Mouse (Mus musculus): ENCODE results near the gene Car10. TPM values are rescaled to one million over a fixed set of nuclear protein-coding genes. Genes with fewer than 3 reads are reported as not detected.
"Not testable (repeated sequence)": the region's sequence is repeated elsewhere in the genome, so short reads cannot be mapped to it uniquely, and the experiment has no call there.

Gene Car10
- polyA plus RNA-seq, 1 experiment from 2014 or later = 0.20 TPM

GRCm38 (mm10) chr11:93396356-93396755 lies 298.5 kb downstream of the Car10 start:
- H3K27ac ChIP-seq (ENCODE audit: low read depth, low read length) = no peak overlapping the region
- no peak for TF ChIP-seq CTCF (IDR thresholded peaks at IDR 0.05; ENCODE audit: low read depth)
- no peak overlapping the region for H3K4me2 ChIP-seq (replicated peaks; ENCODE audit: low read depth)
- H3K36me3 ChIP-seq (ENCODE audit: control insufficient read depth, insufficient read depth) = no peaks in the 10 kb centered on the region
- ATAC-seq = no peak
- no peak overlapping the region for H3K4me3 ChIP-seq (ENCODE audit: low read depth, low read length)
- no peaks in the 10 kb centered on the region for H3K27me3 ChIP-seq (replicated peaks; ENCODE audit: control insufficient read depth, insufficient read depth, low read length)
- H3K9me3 ChIP-seq (ENCODE audit: control insufficient read depth) = no peaks in the 10 kb centered on the region
- 94% methylated on average over 2 of the region's 2 CpGs for WGBS
- no peaks in the 10 kb centered on the region for H3K4me1 ChIP-seq (replicated peaks; ENCODE audit: control insufficient read depth, insufficient read depth, low read length)
- H3K9ac ChIP-seq (ENCODE audit: low read depth, low read length) = no peak overlapping the region

- H3K4me1 ChIP-seq (replicated peaks; ENCODE audit: control insufficient read depth, insufficient read depth, low read length); H3K27ac ChIP-seq (ENCODE audit: low read depth, low read length); ATAC-seq; H3K4me2 ChIP-seq (replicated peaks; ENCODE audit: low read depth); H3K9ac ChIP-seq (ENCODE audit: low read depth, low read length); H3K4me3 ChIP-seq (ENCODE audit: low read depth, low read length); H3K36me3 ChIP-seq (ENCODE audit: control insufficient read depth, insufficient read depth); H3K9me3 ChIP-seq (ENCODE audit: control insufficient read depth); H3K27me3 ChIP-seq (replicated peaks; ENCODE audit: control insufficient read depth, insufficient read depth, low read length): not testable (repeated sequence)
- WGBS = 69% methylated on average over 1 of the region's 1 CpGs
These were observed 303.3 kb downstream of the Car10 start for GRCm38 (mm10) chr11:93401167-93401566.

DNA sequence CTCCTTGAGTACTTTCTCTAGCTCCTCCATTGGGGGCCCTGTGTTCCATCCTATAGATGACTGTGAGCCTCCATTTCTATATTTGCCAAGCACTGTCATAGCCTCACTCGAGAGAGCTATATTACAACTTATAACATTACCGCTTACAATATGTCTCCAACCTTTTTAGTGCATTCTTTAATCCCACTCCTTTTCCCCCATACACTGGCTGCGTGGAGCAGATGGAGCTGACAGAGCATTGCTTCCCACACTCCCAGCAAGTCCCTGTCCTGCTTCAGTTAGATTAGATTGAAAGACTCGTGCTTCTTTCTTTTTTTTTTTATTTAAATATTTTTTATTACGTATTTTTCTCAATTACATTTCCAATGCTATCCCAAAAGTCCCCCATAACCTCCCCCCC lies 310.2 kb downstream of the Car10 start:
- Histone ChIP-seq H3K9ac (ENCODE audit: low read depth, low read length) (no peak overlapping the region), H3K4me3 (ENCODE audit: low read depth, low read length) (no peak overlapping the region), H3K36me3 (ENCODE audit: control insufficient read depth, insufficient read depth) (no peaks in the 10 kb centered on the region), H3K4me1 (replicated peaks; ENCODE audit: control insufficient read depth, insufficient read depth, low read length) (no peaks in the 10 kb centered on the region), H3K27me3 (replicated peaks; ENCODE audit: control insufficient read depth, insufficient read depth, low read length) (no peaks in the 10 kb centered on the region), H3K4me2 (replicated peaks; ENCODE audit: low read depth) (no peak overlapping the region), H3K27ac (ENCODE audit: low read depth, low read length) (no peak overlapping the region), H3K9me3 (ENCODE audit: control insufficient read depth) (no peaks in the 10 kb centered on the region)
- WGBS = 73% methylated on average over 5 of the region's 5 CpGs
- no peak for TF ChIP-seq CTCF (IDR thresholded peaks at IDR 0.05; ENCODE audit: low read depth)
- no peak for ATAC-seq

DNA sequence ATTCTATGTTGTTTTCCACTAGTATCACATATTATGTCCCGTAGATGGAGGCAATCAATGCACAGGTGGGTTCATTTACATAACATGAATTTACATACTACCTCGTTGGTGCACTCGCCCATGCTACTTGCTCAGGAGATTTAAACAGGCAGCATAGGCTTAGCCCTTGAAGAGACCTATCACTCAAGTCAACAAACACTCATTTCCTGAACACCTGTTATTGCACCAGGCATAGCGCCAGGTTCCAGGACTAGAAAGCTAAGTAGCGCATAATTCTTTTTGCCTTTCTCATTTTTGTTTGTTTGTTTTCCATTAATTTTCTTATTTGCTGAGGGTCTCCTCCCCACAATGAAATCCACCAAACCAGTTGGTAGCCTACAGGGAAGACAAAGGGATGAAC lies 333.7 kb downstream of the Car10 start:
- Histone ChIP-seq H3K36me3 (ENCODE audit: control insufficient read depth, insufficient read depth) (no peaks in the 10 kb centered on the region), H3K27me3 (replicated peaks; ENCODE audit: control insufficient read depth, insufficient read depth, low read length) (no peaks in the 10 kb centered on the region), H3K9ac (ENCODE audit: low read depth, low read length) (no peak overlapping the region), H3K27ac (ENCODE audit: low read depth, low read length) (no peak overlapping the region), H3K9me3 (ENCODE audit: control insufficient read depth) (no peaks in the 10 kb centered on the region), H3K4me1 (replicated peaks; ENCODE audit: control insufficient read depth, insufficient read depth, low read length) (no peaks in the 10 kb centered on the region), H3K4me2 (replicated peaks; ENCODE audit: low read depth) (no peak overlapping the region), H3K4me3 (ENCODE audit: low read depth, low read length) (no peak overlapping the region)
- ATAC-seq = no peak
- TF ChIP-seq CTCF (IDR thresholded peaks at IDR 0.05; ENCODE audit: low read depth) = no peak
- WGBS = 77% methylated on average over 5 of the region's 5 CpGs

- no peak overlapping the region for H3K4me3 ChIP-seq (ENCODE audit: low read depth, low read length)
- no peak overlapping the region for H3K9ac ChIP-seq (ENCODE audit: low read depth, low read length)
- no peaks in the 10 kb centered on the region for H3K4me1 ChIP-seq (replicated peaks; ENCODE audit: control insufficient read depth, insufficient read depth, low read length)
- H3K4me2 ChIP-seq (replicated peaks; ENCODE audit: low read depth) = no peak overlapping the region
- H3K27me3 ChIP-seq (replicated peaks; ENCODE audit: control insufficient read depth, insufficient read depth, low read length) = no peaks in the 10 kb centered on the region
- no peak overlapping the region for H3K27ac ChIP-seq (ENCODE audit: low read depth, low read length)
- no peaks in the 10 kb centered on the region for H3K9me3 ChIP-seq (ENCODE audit: control insufficient read depth)
- no peak for ATAC-seq
- 49% methylated on average over 4 of the region's 4 CpGs for WGBS
- no peak for TF ChIP-seq CTCF (IDR thresholded peaks at IDR 0.05; ENCODE audit: low read depth)
- H3K36me3 ChIP-seq (ENCODE audit: control insufficient read depth, insufficient read depth) = no peaks in the 10 kb centered on the region
These were observed 337.4 kb downstream of the Car10 start for GRCm38 (mm10) chr11:93434997-93435915.

DNA sequence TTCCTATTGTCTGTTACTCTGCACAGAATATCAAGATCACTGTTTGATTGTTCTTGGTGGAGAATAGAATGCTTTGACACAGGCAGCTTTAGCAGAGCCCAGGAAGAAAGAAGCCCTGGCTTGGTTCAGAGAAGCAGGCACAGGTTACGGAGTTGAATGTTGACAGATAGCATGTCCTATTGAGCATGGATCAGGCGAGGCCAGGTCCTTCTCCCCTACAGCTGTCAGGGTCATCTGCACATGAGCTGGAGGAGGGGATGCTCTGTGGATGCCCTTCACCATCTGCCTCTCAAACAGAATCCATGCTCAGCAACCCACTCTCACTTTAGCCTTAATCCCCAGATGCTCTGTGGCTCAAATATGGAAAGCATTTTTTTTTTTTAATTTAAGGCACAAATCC lies 339.1 kb downstream of the Car10 start:
- Histone ChIP-seq H3K9me3 (ENCODE audit: control insufficient read depth) (no peaks in the 10 kb centered on the region), H3K27ac (ENCODE audit: low read depth, low read length) (no peak overlapping the region), H3K4me3 (ENCODE audit: low read depth, low read length) (no peak overlapping the region), H3K4me1 (replicated peaks; ENCODE audit: control insufficient read depth, insufficient read depth, low read length) (no peaks in the 10 kb centered on the region), H3K4me2 (replicated peaks; ENCODE audit: low read depth) (no peak overlapping the region), H3K9ac (ENCODE audit: low read depth, low read length) (no peak overlapping the region), H3K27me3 (replicated peaks; ENCODE audit: control insufficient read depth, insufficient read depth, low read length) (no peaks in the 10 kb centered on the region), H3K36me3 (ENCODE audit: control insufficient read depth, insufficient read depth) (no peaks in the 10 kb centered on the region)
- no peak for ATAC-seq
- WGBS = 55% methylated on average over 2 of the region's 2 CpGs
- no peak for TF ChIP-seq CTCF (IDR thresholded peaks at IDR 0.05; ENCODE audit: low read depth)

Data from intestine, postnatal 0 days (tissue).